Mouse (Mus musculus) layer of hippocampus, adult 11-12 months (tissue): Measurements from ENCODE around the gene Arhgdia.
A peak's percentile ranks its signal among the peaks of the same experiment; 100 is the strongest.

Experiments
- DNase-seq: peaks from one replicate; pipeline ENCODE4 v3.0.0; 2022; ENCODE audit warnings: low spot score

Gene Arhgdia

DNA sequence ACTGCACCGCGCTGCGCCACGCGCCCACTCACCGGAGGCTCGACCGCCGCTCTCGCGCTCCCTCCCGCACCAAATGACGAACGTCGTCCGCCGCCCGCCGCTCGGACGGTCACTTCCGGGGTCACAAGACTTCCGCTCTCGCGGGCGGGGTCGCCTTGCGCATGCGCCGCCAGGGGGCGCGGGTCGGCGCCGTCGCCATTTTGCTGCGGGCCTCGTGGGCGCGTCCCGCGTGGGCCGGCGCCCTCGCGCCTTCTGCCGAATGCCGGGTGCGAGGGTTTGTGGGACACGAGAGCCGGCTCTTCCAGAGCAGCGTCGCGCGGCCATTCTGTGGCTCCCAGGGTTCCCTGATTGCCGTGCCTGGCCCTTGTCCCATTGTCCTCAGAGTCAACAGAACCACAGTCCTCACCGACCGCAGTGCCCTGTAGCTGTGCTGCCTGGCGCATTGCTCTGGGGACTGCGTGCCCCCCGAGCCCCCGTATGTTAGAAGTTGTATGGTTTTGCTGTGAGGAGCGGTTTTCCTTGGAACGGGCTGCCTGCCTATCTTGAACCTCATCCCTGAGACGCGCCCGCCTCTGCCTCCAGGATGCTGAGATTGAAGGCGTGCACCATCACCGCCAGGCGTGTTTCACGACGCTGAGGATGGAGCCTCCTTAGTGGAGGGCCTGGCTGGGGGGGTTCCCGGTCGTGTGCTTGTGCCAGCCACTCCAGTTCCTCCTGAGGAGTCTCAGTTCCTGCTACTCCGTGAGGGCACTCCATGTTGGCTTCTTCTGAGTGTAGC lies at the start of gene Arhgdia:
Arhgdia (minus strand) TSS at position 135 of the 778 bp plus-strand sequence.
- peak; percentile 92 for DNase-seq

DNA sequence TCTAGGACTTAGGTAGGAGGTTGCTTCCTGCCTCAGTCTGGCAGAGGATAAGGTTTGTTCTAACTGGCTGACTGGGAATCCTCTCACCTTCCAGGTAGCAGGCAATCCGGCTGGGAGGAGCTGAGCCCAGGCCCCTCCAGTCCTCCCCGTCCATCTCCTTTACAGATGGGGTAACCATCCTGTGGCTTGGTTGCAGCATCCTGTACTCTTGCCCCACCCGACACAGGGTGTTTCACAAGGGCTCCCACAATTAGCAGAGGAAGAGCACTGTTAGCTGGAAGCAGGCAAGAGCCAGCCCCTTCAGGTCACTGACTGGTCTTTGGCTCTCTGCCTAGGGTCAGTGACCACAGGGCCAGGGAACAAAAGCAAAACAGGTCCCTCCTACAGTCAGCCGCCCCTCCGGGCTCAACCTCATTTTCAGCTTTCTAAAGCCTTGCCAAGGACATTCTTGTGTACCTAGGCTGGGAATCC lies 49.0 kb upstream of the Arhgdia start:
- peak; percentile 15 for DNase-seq

DNA sequence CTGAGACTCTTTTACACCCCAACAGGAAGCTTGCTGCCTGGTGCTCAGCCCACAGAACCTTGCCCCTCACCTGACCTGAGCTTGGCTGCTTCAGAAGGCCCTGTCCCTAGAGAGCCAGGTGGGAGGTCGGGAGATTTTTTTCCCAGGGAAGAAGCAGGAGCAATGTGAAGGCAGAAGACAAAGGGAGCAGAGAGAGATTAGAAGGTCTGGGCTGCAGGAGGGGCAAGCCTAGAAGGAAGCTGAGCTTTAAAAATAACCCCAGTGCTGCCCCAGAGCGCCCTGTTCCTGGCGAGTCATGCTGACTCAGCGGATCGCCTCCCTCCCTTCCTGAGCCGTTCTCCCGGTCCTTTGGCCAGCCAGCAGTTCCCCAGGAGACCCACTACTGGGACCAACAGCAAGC lies 48.5 kb upstream of the Arhgdia start:
- peak; percentile 9 for DNase-seq

DNA sequence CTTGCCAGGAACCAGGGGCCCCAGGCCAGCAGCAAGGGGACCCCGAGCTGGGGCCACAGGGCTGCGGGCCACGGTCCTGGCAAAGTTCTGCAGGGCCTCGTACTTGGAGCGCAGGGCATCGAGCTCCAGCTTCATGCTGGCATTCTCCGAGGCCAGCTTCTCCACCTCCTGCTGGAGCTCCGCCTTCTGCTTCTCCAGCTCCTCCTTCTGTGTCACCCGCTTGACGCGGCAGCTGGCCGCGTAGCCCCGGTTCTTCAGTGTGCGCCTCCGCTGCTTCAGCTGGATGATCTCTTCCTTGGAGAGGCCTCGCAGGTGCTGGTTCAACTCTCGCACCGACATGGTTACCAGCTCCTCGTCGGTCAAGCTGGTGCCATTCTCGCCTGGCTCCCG lies 47.9 kb upstream of the Arhgdia start:
- no peak for DNase-seq

DNA sequence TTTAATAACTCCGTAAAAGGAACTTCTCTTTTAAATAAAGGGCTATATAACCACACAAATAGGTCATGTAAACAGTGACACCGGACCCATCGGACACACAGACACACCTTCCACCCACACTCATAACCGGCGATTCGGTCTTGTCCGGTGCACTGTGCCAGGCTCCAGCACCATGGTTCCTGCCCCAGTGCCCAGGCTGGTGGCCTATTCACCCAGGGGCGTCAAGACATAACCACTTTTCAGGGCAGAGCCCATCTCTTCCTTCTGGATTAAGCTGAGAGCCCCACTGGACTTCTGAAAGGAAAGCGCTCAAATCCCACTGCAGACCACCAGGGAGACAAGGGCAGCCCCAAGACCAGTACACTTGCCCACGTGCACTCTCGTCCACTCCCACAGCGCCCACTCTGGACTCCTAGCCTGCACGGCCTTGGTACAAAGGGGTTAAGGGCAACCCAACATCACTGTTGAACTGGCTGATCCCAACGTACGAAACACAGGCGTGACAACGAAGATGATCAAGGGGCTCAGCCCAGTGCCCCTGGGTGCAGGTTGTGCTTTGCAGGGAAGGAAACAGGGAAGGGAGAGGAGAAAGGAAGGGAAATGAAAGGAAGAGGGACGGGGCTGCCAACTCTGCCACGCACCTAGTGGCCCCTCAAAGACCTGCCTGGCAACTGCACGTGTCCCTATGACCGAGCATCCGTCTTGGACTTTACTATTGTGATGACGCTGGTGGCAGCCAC lies 47.3 kb upstream of the Arhgdia start:
- DNase-seq: no peak

DNA sequence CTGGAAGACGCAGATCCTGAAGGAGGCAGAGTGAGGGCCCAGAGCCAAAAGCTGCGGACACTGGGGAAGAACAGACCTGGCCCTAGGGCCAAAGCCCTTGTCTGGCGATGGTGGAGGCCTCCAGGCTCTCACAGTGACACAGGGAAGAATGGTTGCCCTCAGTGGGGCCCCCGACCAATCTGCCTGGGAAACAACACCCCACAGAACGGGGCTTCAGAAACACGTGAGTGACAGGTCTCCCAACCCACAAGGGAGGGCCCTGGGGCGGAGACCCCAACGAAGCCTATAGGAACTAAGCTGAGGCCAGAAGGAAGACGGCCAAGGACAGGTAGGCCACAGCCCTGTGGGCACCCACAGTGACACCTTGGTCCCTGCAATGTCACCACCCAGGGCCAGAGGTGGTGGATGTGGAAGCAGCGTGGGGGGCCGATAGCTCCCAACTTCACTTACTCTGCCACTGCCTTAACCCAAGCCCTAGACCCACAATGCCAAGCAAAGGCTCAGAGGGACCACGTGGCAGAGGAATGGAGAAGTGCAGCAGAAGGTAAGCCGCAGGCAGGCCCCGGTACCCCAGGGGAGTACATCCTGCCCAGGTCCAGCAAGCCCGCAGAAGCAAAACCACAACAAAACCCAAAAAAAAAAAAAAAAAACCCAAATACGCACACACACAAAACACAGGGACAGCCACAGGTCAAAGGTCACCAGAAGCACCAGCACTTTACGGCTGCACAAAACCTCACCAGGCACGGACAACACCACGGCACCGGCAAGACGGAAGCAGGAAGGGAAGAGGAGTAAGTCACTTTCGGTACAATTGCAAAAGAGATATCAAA lies 46.3 kb upstream of the Arhgdia start:
- DNase-seq: no peak

DNA sequence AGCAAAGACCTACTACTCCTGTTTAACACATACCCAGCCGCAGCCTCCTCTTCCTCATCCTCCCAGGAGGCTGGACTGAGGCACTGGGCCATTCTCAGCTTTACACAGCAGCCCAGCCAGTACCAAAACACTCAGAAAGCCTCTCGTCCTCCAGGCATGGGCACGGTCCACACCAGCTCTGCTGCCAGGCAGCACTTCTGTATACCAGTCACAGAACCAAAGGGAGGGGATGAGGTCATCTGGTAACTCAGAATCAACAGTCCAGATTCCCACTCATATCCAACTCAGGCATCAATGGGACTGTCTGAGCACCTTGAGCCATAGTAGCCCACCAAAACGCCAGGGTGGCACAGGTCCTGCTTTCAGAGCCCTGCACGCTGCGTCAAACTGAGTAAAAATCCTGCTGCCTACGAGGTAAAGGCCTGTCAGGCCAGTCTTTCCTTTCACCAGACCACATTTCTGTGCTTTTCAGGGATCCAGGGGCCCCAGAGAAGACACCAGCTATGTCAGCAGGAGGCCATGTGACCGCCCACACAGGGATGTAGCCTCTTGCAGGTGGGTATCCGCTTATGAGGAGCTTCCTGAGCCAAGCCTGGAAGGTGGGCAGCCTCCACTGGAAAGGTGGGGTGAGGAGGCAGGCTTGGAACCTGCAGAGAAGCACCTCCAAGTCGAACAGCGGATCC lies 45.5 kb upstream of the Arhgdia start:
- no peak for DNase-seq

DNA sequence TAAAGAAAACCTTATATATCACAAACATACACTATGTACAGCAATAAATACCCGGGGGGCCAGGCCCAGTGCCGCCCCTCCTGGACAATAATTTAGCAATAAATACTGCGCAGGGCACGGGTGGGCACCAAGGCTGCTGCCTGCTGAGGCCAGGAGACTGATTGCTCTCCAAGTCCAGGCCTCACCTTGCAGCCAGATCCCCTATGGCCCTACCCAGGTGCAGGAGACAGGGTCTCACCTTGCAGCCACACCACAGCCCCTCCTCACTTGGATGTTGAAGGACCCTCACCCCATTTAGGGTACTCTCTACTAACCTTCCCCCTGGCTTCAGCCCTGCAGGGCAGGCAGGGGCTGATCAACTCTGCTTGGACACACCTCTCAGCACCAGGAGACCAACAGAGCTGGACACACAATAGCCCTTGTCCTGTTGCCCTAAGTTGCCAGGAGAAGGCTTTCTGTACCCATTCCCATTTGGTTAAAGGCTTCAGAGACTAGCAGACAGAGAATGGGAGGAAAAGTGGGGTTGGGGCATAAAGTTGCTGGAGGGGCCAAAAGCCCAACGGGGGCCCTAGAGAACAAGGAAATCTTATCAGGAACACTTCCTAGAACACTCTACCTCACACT lies 43.8 kb upstream of the Arhgdia start, which contains the start of gene Sirt7:
Sirt7 (minus strand) TSS at position 89 of the 624 bp plus-strand sequence.
- DNase-seq: no peak

DNA sequence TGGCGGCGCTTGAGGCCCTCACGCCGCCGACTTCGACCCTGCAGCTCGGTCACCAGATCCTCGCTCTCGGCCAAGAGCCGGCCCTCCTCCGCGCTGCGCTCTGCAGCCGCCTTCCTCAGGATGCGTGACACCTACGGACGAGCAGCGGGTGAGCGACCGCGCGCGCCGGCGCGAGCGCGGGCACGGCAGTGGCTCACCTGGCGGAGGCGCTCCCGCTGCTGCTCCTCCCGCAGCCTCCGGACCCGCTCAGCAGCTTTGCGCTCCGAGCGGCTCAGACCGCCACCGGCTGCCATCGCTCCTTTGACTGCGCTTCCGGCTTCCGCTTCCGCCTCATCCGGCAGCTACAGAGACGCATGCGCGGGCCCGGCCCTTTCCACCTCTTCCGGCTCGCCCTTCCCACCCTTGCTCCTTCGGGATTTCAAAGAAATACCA lies 43.3 kb upstream of the Arhgdia start:
- DNase-seq: peak; percentile 86

DNA sequence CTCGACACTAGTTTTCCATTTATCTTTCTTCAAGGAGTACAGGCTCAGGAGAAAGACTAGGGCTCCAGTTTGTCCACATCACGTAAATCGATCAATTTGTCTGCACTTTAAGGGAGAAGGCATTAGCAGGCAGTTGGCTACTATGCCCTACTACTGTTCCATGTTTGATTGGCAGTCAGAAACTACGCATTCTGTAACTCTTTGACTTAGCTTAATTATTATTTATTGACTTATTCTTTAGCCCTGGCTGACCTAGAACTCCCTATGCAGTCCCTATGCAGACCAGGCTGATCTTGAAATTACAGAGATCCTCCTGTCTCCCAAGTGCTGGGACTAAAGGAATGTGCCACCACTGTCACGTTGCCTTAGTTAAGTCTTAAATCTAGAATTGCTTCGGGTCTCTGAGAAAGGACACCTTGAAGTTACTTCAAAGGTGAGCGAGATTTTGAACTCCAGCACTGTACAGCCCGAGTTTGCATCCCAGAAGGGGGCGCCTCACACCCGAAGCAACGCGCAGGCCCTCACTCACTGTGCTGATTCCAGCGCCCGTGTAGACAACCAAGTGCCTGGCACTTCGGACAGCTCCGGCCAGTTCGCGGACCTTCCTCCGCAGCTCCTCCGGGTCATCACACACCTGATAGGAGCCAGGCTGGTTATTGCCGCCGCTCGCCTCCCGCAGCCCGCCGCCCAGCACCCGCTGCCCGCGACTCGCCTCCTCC lies 42.7 kb upstream of the Arhgdia start:
- DNase-seq: peak; percentile 69

DNA sequence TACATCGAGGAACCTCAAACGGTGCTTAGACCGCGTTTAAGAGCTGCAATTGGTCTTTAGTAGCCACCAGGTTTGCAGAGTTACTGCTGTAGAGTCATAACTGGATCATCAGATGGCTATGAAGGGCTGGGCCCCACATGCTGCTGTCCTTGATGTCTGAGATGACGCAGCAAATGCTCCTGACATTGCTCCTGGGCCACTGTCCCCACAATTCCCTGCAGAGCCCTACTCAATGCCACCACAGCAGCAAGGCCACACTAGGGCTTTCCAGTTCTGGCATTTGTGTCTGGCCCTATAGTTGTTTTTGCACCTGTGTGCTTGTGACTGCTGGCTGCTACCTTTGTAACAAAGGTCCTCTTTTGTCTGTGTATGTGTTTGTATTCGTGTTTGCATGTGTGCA lies 41.4 kb upstream of the Arhgdia start:
- no peak for DNase-seq

DNA sequence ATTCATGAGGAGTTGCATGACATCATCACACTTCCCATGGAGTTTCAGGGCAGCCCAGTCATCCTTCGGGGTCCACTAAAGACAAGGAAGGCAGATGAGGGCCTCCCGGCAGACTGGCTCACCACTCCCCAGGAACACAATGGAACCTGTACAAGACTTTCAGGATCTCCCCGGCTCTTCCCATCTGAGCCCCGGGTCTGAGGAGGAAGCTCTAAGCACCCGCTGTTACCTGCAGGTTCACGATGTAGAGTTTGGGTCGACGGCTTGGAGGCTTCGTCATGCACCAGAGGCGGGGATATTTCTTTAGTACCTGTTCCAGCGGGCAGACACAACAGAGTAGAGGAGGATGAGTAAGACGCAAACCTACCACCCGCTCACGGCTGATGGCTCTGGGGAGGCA lies 38.8 kb upstream of the Arhgdia start:
- DNase-seq: no peak

DNA sequence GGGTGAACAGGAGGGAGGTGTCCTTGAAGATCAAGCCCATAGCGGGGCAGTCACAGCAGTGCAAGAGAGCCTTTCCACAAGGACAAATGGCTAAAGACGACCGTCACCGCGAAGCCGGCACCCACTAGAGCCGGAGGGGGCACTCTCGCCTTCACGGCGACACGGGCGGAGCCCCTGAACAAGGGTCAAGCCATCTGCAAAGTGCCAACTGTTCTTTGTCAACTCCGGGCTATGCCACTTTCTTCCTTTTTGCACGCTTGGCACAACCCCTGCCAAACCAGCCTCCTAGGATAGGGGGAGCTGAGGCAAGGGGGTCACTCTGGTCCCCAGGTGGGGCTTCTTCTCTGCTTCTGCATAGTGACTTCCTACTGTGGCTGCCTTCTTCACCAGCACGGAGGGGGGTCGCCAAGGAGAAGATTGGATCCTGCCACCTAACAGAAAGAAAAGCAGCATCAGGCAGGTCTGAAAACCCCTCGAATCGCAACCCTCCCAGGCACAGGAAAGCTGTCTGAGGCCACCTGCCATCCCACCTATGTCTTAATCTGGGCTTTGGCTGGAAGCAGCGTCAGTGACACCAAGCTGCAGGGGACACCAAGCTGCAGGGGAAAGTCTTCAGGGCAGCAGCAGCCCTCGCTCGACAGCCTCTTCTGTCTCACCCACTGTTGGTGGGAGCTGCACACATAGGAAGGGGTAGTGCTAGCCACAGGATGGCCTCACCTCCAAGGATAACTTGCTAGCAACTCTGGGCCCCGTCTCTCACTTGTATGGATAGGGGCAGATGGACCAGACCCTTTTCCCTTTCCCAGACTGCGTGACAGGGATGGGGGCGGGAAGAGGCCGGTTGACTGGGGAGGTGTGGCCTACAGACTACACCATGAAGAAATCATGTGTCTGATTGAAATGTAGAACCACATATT lies 37.5 kb upstream of the Arhgdia start:
- no peak for DNase-seq

DNA sequence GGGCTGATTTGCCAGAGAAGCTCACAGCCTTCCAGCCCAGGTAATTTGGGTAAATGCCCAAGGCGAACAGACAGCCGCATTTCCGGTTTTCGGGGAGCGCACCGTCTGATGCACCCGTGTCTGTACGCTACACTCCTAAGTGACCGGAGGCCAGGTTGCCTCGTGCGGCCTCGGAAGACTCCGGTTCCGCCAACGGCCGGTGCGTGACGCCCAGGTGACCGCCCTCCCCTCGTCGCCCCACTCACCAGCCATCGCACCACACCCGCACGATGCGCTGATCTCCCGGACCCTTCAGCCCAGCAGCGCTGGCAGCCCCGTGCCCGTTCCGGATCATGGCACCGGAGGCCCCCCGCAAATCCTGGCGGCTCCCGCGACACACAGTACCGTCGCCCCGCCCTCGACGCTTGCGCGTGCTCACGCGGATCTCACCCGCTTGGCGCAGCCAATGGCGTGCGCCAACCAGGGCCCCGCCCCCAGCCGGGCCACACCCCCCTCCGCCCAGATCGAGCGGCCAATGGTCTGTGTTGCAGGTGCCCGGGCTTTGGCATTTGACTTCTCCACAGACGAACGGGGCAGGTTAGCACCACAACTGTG lies 36.2 kb upstream of the Arhgdia start, which contains the start of gene Pcyt2:
Pcyt2 (minus strand) TSS at position 418 of the 594 bp plus-strand sequence.
- DNase-seq: peak; percentile 93

DNA sequence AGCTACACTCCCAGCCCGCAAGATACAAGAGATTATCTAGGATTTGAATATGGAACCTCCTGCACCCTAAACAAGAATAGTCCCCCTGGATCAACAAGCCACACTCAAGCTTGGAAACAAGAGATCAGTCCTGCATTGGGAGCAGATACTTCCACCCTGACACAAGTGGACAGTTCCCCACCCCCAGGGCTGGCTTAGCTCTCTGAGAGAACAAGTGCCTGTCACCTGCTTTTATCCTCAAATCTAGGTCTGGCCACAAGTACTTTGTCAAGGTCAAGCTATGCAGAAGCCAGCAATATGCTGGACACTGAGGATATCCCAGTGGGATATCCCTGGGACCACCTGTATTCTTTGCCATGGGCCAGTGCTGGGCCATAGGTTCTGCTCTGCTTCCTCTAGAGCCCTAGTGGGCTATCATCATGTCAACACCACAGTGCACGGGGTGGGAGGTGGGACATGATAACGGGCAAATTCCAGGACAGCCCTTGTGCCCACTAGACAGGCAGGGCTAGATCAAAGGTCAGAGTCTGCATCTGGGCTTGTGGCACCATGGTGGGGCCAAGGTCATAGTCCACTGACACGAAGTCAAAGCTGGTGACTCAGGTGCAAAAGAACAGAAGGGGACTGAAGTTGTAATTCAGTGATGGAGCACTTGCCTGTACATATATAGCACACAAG lies 35.3 kb upstream of the Arhgdia start:
- DNase-seq: no peak

DNA sequence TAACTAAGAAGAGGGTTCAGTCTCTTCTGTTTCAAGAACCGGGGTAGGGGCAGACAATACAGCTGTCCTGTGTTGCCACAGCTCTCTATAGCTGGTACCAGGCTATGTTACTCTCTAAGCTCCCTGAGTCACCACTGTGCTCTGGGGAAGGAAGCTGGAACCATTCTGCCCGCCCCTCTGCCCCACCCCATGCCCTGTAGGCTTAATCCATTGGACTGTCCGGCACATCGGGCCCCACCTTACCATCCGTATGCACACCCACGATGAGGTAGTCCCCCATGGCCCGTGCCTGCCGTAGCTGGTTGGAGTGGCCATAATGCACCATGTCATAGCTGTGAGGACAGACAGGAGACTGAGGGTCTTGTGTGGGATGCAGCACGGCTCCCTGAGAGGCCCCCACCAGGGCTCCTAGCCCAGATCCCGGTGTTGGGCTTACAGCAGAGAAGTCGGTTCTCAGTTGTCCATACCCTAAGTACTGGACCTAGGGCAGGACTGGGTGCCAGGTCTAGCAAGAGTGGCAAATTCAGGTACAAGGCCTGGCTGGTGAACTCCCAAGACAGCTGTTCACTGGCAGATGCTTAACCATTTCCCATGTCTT lies 34.3 kb upstream of the Arhgdia start:
- no peak for DNase-seq

DNA sequence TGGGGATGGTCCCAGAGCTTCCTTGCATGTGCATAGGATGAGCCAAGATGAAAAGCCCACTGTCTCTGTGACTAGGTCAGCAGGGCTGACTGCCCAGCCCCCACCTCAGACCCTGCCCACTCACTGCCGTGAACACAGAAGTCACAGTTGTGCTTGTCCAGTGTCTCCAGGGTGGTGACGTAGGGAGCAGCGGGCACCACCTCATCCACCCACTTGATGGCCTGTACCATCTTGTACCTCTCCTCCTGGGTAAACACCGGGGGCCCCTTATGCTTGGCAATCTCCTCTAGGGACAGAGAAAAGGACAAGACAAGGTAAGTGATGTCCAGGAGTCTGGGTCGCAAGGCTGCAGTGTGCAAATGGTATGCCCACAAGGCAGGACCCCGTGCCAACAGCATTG lies 33.7 kb upstream of the Arhgdia start:
- no peak for DNase-seq

DNA sequence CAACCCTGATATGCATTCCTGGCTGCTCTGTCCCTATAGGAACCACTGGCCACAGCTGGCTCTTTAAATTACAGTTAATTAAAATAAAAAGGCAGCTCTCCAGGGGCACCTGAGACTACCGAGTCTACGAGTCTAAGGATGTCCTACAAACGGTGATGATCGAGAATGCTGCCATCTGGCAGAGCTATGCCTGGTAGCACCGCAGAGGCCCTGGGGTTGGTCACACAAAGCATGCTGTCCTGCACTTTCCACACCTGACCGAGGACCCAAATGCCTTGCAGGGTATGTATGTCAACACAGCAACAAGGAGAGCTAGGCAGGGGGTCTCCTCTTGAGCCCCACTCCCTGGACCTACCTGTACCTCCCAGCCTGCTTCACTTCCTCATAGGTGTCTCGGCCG lies 32.6 kb upstream of the Arhgdia start:
- no peak for DNase-seq
